9 mouse cellular contexts compared by ENCODE assay signal in the genomic region with DNA sequence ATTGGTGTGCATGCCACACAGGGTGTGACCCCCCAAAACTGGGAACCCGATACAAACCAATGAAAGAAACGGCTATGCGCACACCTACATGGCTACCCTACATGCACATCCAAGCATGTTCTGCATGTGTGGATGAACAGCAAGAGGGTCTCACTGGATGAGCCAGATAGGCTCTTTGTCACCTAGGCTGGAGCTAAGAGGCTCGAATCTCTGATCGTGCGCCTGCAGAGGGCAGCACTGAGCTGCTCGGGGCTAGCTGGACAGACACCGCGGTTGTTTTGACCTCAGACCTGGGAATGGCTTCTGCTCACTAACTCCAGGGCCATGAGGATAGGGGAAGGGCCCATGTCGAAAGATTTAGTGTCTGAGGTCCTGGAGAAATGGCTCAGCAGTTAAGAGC. TPM values are rescaled to one million over a fixed set of nuclear protein-coding genes. Genes with fewer than 3 reads are reported as not detected.
DNase-seq lines count a peak whose midpoint lies in the region; ATAC-seq and TF ChIP-seq lines count a peak whose summit lies in the region.
"Had no signal": no experiment of that assay in that cellular context is flagged by ENCODE, and none has a peak within 500 bp of the region (broad histone marks: within the 10 kb centered on the region; RNA-seq: fewer than 3 reads in every experiment).

No protein-coding gene starts in this region.

- H3K4me3 ChIP-seq in forebrain, embryonic 13.5 days, result no peak overlapping the region
- H3K4me3 ChIP-seq in hindbrain, embryonic 12.5 days, result no peak overlapping the region
- H3K4me3 ChIP-seq in midbrain, embryonic 13.5 days (replicated peaks), result no peak overlapping the region
- no peak overlapping the region for H3K4me3 ChIP-seq in small intestine, adult 2 months (ENCODE audit: low read depth, low read length)
- H3K4me3 ChIP-seq: liver, embryonic 15.5 days had no signal

- H3K36me3 ChIP-seq in forebrain, embryonic 13.5 days (ENCODE audit: poor library complexity, severe bottlenecking), result no peaks in the 10 kb centered on the region
- no peaks in the 10 kb centered on the region for H3K36me3 ChIP-seq in hindbrain, embryonic 12.5 days
- H3K36me3 ChIP-seq in midbrain, embryonic 13.5 days, result no peaks in the 10 kb centered on the region
- no peaks in the 10 kb centered on the region for H3K36me3 ChIP-seq in small intestine, adult 2 months (ENCODE audit: control insufficient read depth, insufficient read depth, low read length)
- H3K36me3 ChIP-seq: liver, embryonic 15.5 days had no signal

- no peak overlapping the region for H3K9ac ChIP-seq in forebrain, embryonic 13.5 days
- H3K9ac ChIP-seq in hindbrain, embryonic 12.5 days, result no peak overlapping the region
- no peak overlapping the region for H3K9ac ChIP-seq in midbrain, embryonic 13.5 days (replicated peaks)
- H3K9ac ChIP-seq: liver, embryonic 15.5 days had no signal

- H3K4me1 ChIP-seq in forebrain, embryonic 13.5 days, result peaks cover 11% of the 10 kb centered on the region; the same call in 1 of the 2 replicates
- H3K4me1 ChIP-seq in hindbrain, embryonic 12.5 days, result peaks cover 9% of the 10 kb centered on the region
- H3K4me1 ChIP-seq in midbrain, embryonic 13.5 days (replicated peaks), result peaks cover 3% of the 10 kb centered on the region; the same call in 1 of the 2 replicates
- peaks cover 34% of the 10 kb centered on the region for H3K4me1 ChIP-seq in small intestine, adult 2 months (ENCODE audit: control insufficient read depth, insufficient read depth, insufficient read length, low read length)
- H3K4me1 ChIP-seq: liver, embryonic 15.5 days had no signal

- no peak overlapping the region for H3K27ac ChIP-seq in forebrain, embryonic 13.5 days
- H3K27ac ChIP-seq in hindbrain, embryonic 12.5 days, result no peak overlapping the region
- no peak overlapping the region for H3K27ac ChIP-seq in midbrain, embryonic 13.5 days
- no peak overlapping the region for H3K27ac ChIP-seq in small intestine, adult 2 months (ENCODE audit: insufficient read depth, low read depth, low read length)
- H3K27ac ChIP-seq: liver, embryonic 15.5 days had no signal

- WGBS in forebrain, embryonic 13.5 days, result 25% methylated on average over 10 of the region's 10 CpGs
- 27% methylated on average over 10 of the region's 10 CpGs for WGBS in hindbrain, embryonic 12.5 days
- 22% methylated on average over 10 of the region's 10 CpGs for WGBS in midbrain, embryonic 13.5 days
- WGBS in small intestine, adult 2 months, result 17% methylated on average over 10 of the region's 10 CpGs

- no peak overlapping the region for H3K4me2 ChIP-seq in forebrain, embryonic 13.5 days
- H3K4me2 ChIP-seq in hindbrain, embryonic 12.5 days (replicated peaks), result no peak overlapping the region
- H3K4me2 ChIP-seq in midbrain, embryonic 13.5 days (replicated peaks), result no peak overlapping the region
- H3K4me2 ChIP-seq: liver, embryonic 15.5 days had no signal

- peak; percentile 77 for ATAC-seq in forebrain, embryonic 13.5 days
- peak; percentile 50; the same call in 1 of the 2 replicates for ATAC-seq in hindbrain, embryonic 12.5 days (ENCODE audit: low FRiP score)
- peak; percentile 38; the same call in 1 of the 2 replicates for ATAC-seq in midbrain, embryonic 13.5 days
- ATAC-seq in inflammation-experienced regulatory T-cells, adult 6 months, result no peak

- peak; percentile 52 for DNase-seq in Muller cell, postnatal 12 days (ENCODE audit: inconsistent ontology term)
- peak; percentile 76 for DNase-seq in brain, embryonic 14.5 days (ENCODE audit: low read depth)
- peak; percentile 45 to 84 for DNase-seq in left cerebral cortex, postnatal 10 days (ENCODE audit: extremely low spot score in 1 of 2, low spot score in 2 of 2)

- no peak for TF ChIP-seq POLR2A in brain, embryonic 14.5 days (IDR thresholded peaks at IDR 0.05; ENCODE audit: borderline replicate concordance, extremely low read depth, insufficient read depth, insufficient read length, poor library complexity, severe bottlenecking)
- no peak for TF ChIP-seq POLR2A in small intestine, adult 2 months (IDR thresholded peaks at IDR 0.05; ENCODE audit: low read depth, low read length)

- no peaks in the 10 kb centered on the region for H3K9me3 ChIP-seq in forebrain, embryonic 13.5 days (replicated peaks)
- H3K9me3 ChIP-seq in hindbrain, embryonic 12.5 days (replicated peaks), result no peaks in the 10 kb centered on the region
- H3K9me3 ChIP-seq in midbrain, embryonic 13.5 days, result no peaks in the 10 kb centered on the region
- H3K9me3 ChIP-seq: liver, embryonic 15.5 days had no signal

- intact Hi-C loops in left cerebral cortex, postnatal 10 days (cut with DNase I), result loop anchor here (1.0 to 5.0 kb wide), 3 partner anchors 225 to 816 kb away; no protein-coding TSS in a partner anchor

- H3K27me3 ChIP-seq in forebrain, embryonic 13.5 days, result no peaks in the 10 kb centered on the region
- H3K27me3 ChIP-seq in hindbrain, embryonic 12.5 days, result peaks cover 2% of the 10 kb centered on the region; the same call in 1 of the 2 replicates
- H3K27me3 ChIP-seq in midbrain, embryonic 13.5 days, result no peaks in the 10 kb centered on the region
- no peaks in the 10 kb centered on the region for H3K27me3 ChIP-seq in small intestine, adult 2 months (ENCODE audit: control insufficient read depth, insufficient read depth, low read length)

- peak; percentile 92 for TF ChIP-seq CTCF in brain, embryonic 14.5 days (IDR thresholded peaks at IDR 0.05; ENCODE audit: borderline replicate concordance, extremely low read depth, insufficient read depth, insufficient read length)
- peak; percentile 97 for TF ChIP-seq CTCF in small intestine, adult 2 months (IDR thresholded peaks at IDR 0.05; ENCODE audit: extremely low read depth, insufficient read length, insufficient replicate concordance, low read depth, low read length)

RNA-seq across cellular contexts. Expression of gene Krt42, which starts 12.9 kb away (rescaled TPM):
- 0.08 TPM in 1 of 2 replicates, not detected in the other for polyA plus RNA-seq in brain, embryonic 14.5 days (2012; rRNA removed)
- polyA plus RNA-seq in forebrain, embryonic 13.5 days (2015; fragmentation: Nextera tagmentation; extraction: Ambion mirVana), result not detected in 2 replicates
- not detected in 2 replicates for polyA plus RNA-seq in hindbrain, embryonic 12.5 days (2016; fragmentation: Nextera tagmentation; extraction: Ambion mirVana)
- total RNA-seq in left cerebral cortex, postnatal 10 days (2021), result not detected
- not detected in 2 replicates for polyA plus RNA-seq in midbrain, embryonic 13.5 days (2015; fragmentation: Nextera tagmentation; extraction: Ambion mirVana)
- 0.09 TPM in 1 of 2 replicates, not detected in the other for polyA plus RNA-seq in small intestine, adult 2 months (2012; rRNA removed)
- not detected for polyA plus RNA-seq in inflammation-experienced regulatory T-cells, adult 6 months (2017; shearing (Covaris generic))
- polyA plus RNA-seq: liver, embryonic 15.5 days had no signal

RNA-seq across cellular contexts. Expression of gene Krt17, which starts 21.7 kb away (rescaled TPM):
- polyA plus RNA-seq in brain, embryonic 14.5 days (2012; rRNA removed), result 2.1 and 6.1 TPM in 2 replicates
- polyA plus RNA-seq in forebrain, embryonic 13.5 days (2015; fragmentation: Nextera tagmentation; extraction: Ambion mirVana), result 0.19 and 0.37 TPM in 2 replicates
- 3.1 and 3.2 TPM in 2 replicates for polyA plus RNA-seq in hindbrain, embryonic 12.5 days (2016; fragmentation: Nextera tagmentation; extraction: Ambion mirVana)
- total RNA-seq in left cerebral cortex, postnatal 10 days (2021), result not detected
- polyA plus RNA-seq in midbrain, embryonic 13.5 days (2015; fragmentation: Nextera tagmentation; extraction: Ambion mirVana), result not detected in 2 replicates
- 0.11 and 0.72 TPM in 2 replicates for polyA plus RNA-seq in small intestine, adult 2 months (2012; rRNA removed)
- 1 to 10 TPM; 1.8 to 4.5 (median 2.1) TPM for polyA plus RNA-seq in inflammation-experienced regulatory T-cells, adult 6 months (2017; shearing (Covaris generic))

RNA-seq across cellular contexts. Expression of gene Krt16, which starts 33.8 kb away (rescaled TPM):
- 0.06 and 0.12 TPM in 2 replicates for polyA plus RNA-seq in brain, embryonic 14.5 days (2012; rRNA removed)
- not detected in 2 replicates for polyA plus RNA-seq in forebrain, embryonic 13.5 days (2015; fragmentation: Nextera tagmentation; extraction: Ambion mirVana)
- polyA plus RNA-seq in hindbrain, embryonic 12.5 days (2016; fragmentation: Nextera tagmentation; extraction: Ambion mirVana), result not detected in 2 replicates
- total RNA-seq in left cerebral cortex, postnatal 10 days (2021), result not detected
- polyA plus RNA-seq in midbrain, embryonic 13.5 days (2015; fragmentation: Nextera tagmentation; extraction: Ambion mirVana), result not detected in 2 replicates
- 0.08 TPM in 1 of 2 replicates, not detected in the other for polyA plus RNA-seq in small intestine, adult 2 months (2012; rRNA removed)
- not detected for polyA plus RNA-seq in inflammation-experienced regulatory T-cells, adult 6 months (2017; shearing (Covaris generic))
- polyA plus RNA-seq: liver, embryonic 15.5 days had no signal

RNA-seq across cellular contexts. Expression of gene Eif1, which starts 37.1 kb away (rescaled TPM):
- 291 and 330 TPM in 2 replicates for polyA plus RNA-seq in brain, embryonic 14.5 days (2012; rRNA removed)
- polyA plus RNA-seq in forebrain, embryonic 13.5 days (2015; fragmentation: Nextera tagmentation; extraction: Ambion mirVana), result 1,595 and 1,677 TPM in 2 replicates
- 1,343 and 1,447 TPM in 2 replicates for polyA plus RNA-seq in hindbrain, embryonic 12.5 days (2016; fragmentation: Nextera tagmentation; extraction: Ambion mirVana)
- 100 to 1,000 TPM; 770 to 774 TPM for total RNA-seq in left cerebral cortex, postnatal 10 days (2021)
- 1,443 and 1,564 TPM in 2 replicates for polyA plus RNA-seq in midbrain, embryonic 13.5 days (2015; fragmentation: Nextera tagmentation; extraction: Ambion mirVana)
- polyA plus RNA-seq in small intestine, adult 2 months (2012; rRNA removed), result 49.3 and 102 TPM in 2 replicates
- polyA plus RNA-seq in inflammation-experienced regulatory T-cells, adult 6 months (2017; shearing (Covaris generic)), result 1,000 to 10,000 TPM; 1,938 to 3,125 (median 2,500) TPM

RNA-seq across cellular contexts. Expression of gene Gast, which starts 51.7 kb away (rescaled TPM):
- polyA plus RNA-seq in brain, embryonic 14.5 days (2012; rRNA removed), result 0.60 and 0.66 TPM in 2 replicates
- 0.56 and 0.89 TPM in 2 replicates for polyA plus RNA-seq in forebrain, embryonic 13.5 days (2015; fragmentation: Nextera tagmentation; extraction: Ambion mirVana)
- 0.89 TPM in 1 of 2 replicates, not detected in the other for polyA plus RNA-seq in hindbrain, embryonic 12.5 days (2016; fragmentation: Nextera tagmentation; extraction: Ambion mirVana)
- not detected for total RNA-seq in left cerebral cortex, postnatal 10 days (2021)
- 1.2 and 2.5 TPM in 2 replicates for polyA plus RNA-seq in midbrain, embryonic 13.5 days (2015; fragmentation: Nextera tagmentation; extraction: Ambion mirVana)
- polyA plus RNA-seq in small intestine, adult 2 months (2012; rRNA removed), result 0.38 and 336 TPM in 2 replicates
- not detected for polyA plus RNA-seq in inflammation-experienced regulatory T-cells, adult 6 months (2017; shearing (Covaris generic))
- polyA plus RNA-seq: liver, embryonic 15.5 days had no signal
